Mouse (Mus musculus) midbrain, postnatal 0 days (tissue): ENCODE measurements around the gene Fntb. TPM values are rescaled to one million over a fixed set of nuclear protein-coding genes. Genes with fewer than 3 reads are reported as not detected.

Experiments used
- ATAC-seq: fragments of 200-750 bp; cut with Nextera tagmentation; 2 replicates; pipeline ENCODE4 v1.8.0; 2017; ENCODE audit warnings: moderate number of reproducible peaks, mild to moderate bottlenecking, moderate TSS enrichment, moderate library complexity; ENCODE audit not compliant: low FRiP score
- DNase-seq: peaks from one replicate; pipeline ENCODE4 v3.0.0-alpha.2; 2015; ENCODE audit warnings: low spot score
- H3K27ac ChIP-seq: fragments of 300-500 bp; sonication (generic); 2 replicates; pipeline ENCODE4 v1.5.1; 2014; ENCODE audit warnings: low read depth, mild to moderate bottlenecking, low read length, mixed read lengths
- H3K27me3 ChIP-seq: fragments of 300-500 bp; sonication (generic); 2 replicates; pipeline ENCODE4 v1.6.1; 2014; ENCODE audit warnings: low read length, control low read depth, mixed read lengths; ENCODE audit not compliant: insufficient read depth
- H3K36me3 ChIP-seq: fragments of 300-500 bp; sonication (generic); 2 replicates; pipeline ENCODE4 v1.6.1; 2014; ENCODE audit warnings: low read length, control low read depth, mixed read lengths; ENCODE audit not compliant: insufficient read depth
- H3K4me1 ChIP-seq: fragments of 300-500 bp; sonication (generic); 2 replicates; pipeline ENCODE4 v1.6.1; 2014; ENCODE audit warnings: mild to moderate bottlenecking, control low read depth, antibody characterized with exemption, low read length, mixed read lengths; ENCODE audit not compliant: insufficient read depth
- H3K4me2 ChIP-seq: fragments of 300-500 bp; sonication (generic); 2 replicates; pipeline ENCODE4 v1.6.1; 2014; ENCODE audit warnings: low read depth, mild to moderate bottlenecking, low read length, mixed read lengths; ENCODE audit not compliant: poor library complexity, severe bottlenecking
- H3K4me3 ChIP-seq: fragments of 300-500 bp; sonication (generic); 2 replicates; pipeline ENCODE4 v1.5.1; 2014; ENCODE audit warnings: low read depth, mild to moderate bottlenecking, low read length, moderate library complexity
- H3K9ac ChIP-seq: fragments of 300-500 bp; sonication (generic); replicated peaks from 2 replicates; pipeline ENCODE4 v1.6.1; 2014; ENCODE audit warnings: mild to moderate bottlenecking, low read length, moderate library complexity, mixed read lengths; ENCODE audit not compliant: poor library complexity, severe bottlenecking
- H3K9me3 ChIP-seq: fragments of 300-500 bp; sonication (generic); 2 replicates; pipeline ENCODE4 v1.6.1; 2016; ENCODE audit warnings: low read length, control low read depth
- CTCF ChIP-seq: IDR thresholded peaks from 2 replicates; pipeline ENCODE4 v1.5.1; 2016; ENCODE audit warnings: antibody characterized with exemption, mild to moderate bottlenecking
- WGBS: fragments of 180-500 bp; shearing (Covaris S2); extraction: QIAGEN DNeasy Blood & Tissue Kit; methylation state at CpG from one replicate; pipeline ENCODE4 v1.1.7; 2014; 5-methylcytosine and 5-hydroxymethylcytosine counted together
- polyA plus RNA-seq: library from polyadenylated mRNA; unstranded; fragments of >200 nt; fragmentation: Nextera tagmentation; extraction: Ambion mirVana; gene quantifications from 2 replicates; pipeline ENCODE4 v1.2.1, GENCODE M21; 2015
- total RNA-seq: library from RNA; depleted of rRNA; stranded (reverse); fragments of >200 nt; gene quantifications from 2 replicates; pipeline ENCODE4 v1.2.3, GENCODE M21; 2014

Fntb gene
- total and polyA plus RNA-seq, 2 experiments from 2014 or later = 34.3 to 36.6 TPM

DNA sequence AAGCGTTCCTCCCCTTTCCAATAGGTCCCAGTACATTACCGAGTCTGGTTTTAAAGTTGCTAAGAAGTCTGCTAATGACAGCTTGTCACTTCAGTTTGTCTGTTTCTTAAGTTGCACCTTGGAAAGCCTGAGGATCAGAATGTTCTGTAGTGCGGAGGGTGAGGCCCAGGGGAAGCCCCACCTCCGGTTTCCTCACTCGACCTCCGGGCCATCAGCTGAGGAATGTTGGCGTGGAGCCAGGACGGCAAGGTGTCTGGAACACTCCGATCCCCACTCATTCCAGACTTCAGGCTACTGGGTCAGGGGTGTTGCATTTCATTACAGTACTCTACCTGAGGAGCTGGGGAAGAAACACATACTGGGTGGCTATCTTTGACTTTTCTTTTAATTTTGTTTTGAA, 118.4 kb downstream of the Fntb start:
- no peak for DNase-seq
- Histone ChIP-seq H3K4me3 (no peak overlapping the region), H3K9me3 (no peaks in the 10 kb centered on the region), H3K9ac (no peak overlapping the region), H3K27me3 (no peaks in the 10 kb centered on the region), H3K36me3 (0 out of 2 replicates have a peak, but pooled peaks cover 5% of the 10 kb centered on the region), H3K4me1 (no peaks in the 10 kb centered on the region), H3K4me2 (no peak overlapping the region), H3K27ac (no peak overlapping the region)
- no peak for TF ChIP-seq CTCF
- ATAC-seq = no peak
- WGBS = 83% methylated on average over 9 of the region's 9 CpGs

DNA sequence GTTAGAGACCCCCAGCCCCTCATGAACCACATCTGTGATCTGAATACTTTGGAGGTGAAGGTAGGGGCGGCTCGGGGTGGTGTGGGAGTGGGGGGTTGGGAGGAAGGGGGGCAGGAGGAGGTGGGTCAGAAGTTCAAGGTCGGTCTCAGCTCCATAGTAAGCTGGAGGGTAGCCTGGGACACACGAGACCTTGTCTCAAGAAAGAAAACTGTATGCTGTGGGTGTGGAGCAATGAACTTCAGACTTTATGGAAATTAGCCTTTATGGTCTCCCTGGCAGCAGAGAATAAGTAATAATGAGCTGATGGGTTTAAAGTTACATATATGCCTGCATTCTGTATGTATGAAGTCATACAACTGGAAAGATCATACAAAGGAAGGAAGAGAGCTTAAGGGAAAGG, 119.7 kb downstream of the Fntb start:
- Histone ChIP-seq H3K27me3 (no peaks in the 10 kb centered on the region), H3K4me3 (no peak overlapping the region), H3K9ac (no peak overlapping the region), H3K4me1 (no peaks in the 10 kb centered on the region), H3K36me3 (peaks cover 10% of the 10 kb centered on the region; the same call in 1 of the 2 replicates), H3K27ac (no peak overlapping the region), H3K4me2 (no peak overlapping the region), H3K9me3 (no peaks in the 10 kb centered on the region)
- WGBS = 96% methylated on average over 4 of the region's 4 CpGs
- no peak for ATAC-seq
- no peak for TF ChIP-seq CTCF
- no peak for DNase-seq

DNA sequence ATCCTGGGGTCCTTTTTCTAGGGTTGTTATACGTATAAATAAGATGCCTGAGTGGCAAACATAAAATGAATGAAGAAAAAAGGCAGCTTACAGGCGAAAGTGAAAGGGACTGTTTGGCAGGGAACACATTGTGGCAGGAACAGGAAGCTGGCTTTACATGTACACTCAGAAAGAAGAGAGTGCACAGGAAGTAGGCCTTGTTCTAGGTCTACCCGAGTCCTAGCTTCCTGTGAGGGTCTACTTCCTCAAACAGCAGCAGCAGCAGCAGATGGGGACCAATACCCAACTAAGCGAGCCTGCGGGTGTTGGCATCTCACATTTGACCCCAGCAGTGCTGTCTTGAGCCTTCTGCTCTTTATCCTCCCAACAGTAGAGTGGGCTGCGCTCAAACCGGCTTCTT, 121.4 kb downstream of the Fntb start:
- Histone ChIP-seq H3K4me1 (no peaks in the 10 kb centered on the region), H3K36me3 (peaks cover 15% of the 10 kb centered on the region; the same call in 1 of the 2 replicates), H3K4me3 (no peak overlapping the region), H3K4me2 (no peak overlapping the region), H3K9me3 (no peaks in the 10 kb centered on the region), H3K27me3 (no peaks in the 10 kb centered on the region), H3K27ac (no peak overlapping the region), H3K9ac (no peak overlapping the region)
- no peak for TF ChIP-seq CTCF
- DNase-seq (no peak), ATAC-seq (no peak)
- WGBS = 87% methylated on average over 7 of the region's 7 CpGs

DNA sequence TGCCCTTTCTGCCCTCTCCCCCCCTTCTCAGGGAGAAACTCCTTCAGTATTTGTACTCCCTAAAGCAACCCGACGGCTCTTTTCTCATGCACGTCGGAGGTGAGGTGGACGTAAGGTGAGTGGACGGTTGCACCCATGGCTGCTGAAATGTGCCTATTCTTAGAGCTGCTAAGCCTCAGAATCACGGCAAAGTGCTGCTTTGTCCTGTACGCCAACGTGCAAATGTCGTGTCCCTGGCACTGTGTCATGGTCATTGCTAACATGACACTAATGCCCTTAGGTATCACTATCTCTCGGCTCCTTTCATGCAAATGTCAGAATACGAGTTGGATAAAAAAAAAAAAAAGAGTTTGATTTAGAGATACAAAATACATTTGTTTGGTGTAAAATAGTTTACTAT, 122.6 kb downstream of the Fntb start:
- Histone ChIP-seq H3K4me2 (no peak overlapping the region), H3K9me3 (no peaks in the 10 kb centered on the region), H3K27ac (no peak overlapping the region), H3K36me3 (peaks cover 15% of the 10 kb centered on the region; the same call in 1 of the 2 replicates), H3K27me3 (no peaks in the 10 kb centered on the region), H3K9ac (no peak overlapping the region), H3K4me1 (no peaks in the 10 kb centered on the region), H3K4me3 (no peak overlapping the region)
- DNase-seq = no peak
- ATAC-seq = no peak
- WGBS = 93% methylated on average over 12 of the region's 12 CpGs
- no peak for TF ChIP-seq CTCF

DNA sequence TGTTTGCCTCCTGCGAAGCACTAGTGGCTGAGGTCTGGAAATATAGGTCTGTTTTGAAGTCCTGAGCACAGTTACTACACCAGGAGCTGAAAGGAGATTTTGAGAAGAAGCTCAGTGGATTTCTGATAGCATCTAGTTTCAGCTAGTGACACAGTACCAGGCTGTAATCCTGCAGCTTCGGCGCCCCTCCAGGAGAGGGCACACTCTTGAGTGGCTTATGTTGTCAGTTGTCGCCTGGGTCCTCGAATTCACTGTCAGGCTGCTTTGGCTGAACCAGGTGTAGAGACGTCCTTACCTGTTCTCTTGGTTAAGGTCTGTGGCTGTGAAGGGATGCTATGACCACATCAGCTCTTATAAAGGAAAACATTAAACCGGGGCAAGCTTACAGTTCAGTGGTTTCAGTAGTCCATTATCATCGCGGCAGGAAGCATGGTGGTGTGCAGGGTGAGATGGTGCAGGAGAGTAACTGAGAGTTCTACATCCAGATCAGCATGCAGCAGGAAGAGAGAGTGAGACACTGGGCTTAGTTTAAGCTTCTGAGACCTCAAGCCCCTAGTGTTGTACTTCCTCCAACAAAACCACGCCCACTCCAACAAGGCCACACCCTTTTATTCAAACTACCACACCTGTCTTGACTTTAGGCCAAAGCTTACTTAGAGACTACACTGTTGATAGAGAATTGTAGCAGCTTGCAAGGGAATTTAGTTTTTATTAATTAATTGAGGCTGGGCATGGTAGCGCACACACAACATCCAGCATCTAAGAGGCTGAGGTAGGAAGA, 124.2 kb downstream of the Fntb start:
- Histone ChIP-seq H3K4me2 (no peak overlapping the region), H3K4me1 (no peaks in the 10 kb centered on the region), H3K36me3 (peaks cover 19% of the 10 kb centered on the region; the same call in 1 of the 2 replicates), H3K4me3 (no peak overlapping the region), H3K9me3 (no peaks in the 10 kb centered on the region), H3K27ac (no peak overlapping the region), H3K9ac (no peak overlapping the region), H3K27me3 (no peaks in the 10 kb centered on the region)
- DNase-seq (no peak), ATAC-seq (no peak)
- WGBS = 92% methylated on average over 11 of the region's 11 CpGs
- no peak for TF ChIP-seq CTCF

DNA sequence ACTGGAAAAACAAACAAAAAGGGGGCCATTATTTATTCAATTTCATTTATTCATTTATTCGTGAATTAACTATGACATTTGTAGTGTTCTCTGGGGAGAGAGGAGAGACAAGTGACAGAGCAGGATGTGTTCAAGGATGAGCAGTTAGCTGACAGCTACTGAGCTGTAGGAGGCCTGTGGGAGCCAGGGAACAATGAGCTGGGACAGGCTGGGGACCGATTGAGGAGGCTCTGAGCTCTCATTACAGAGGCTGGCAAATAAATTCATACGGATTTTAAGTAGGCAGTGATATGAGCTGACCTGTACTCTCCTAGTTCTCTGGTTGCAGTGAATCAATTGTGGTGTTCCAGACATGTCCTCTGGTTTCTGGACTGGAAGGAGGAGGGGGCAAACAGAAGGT, 125.8 kb downstream of the Fntb start:
- Histone ChIP-seq H3K9me3 (no peaks in the 10 kb centered on the region), H3K9ac (no peak overlapping the region), H3K4me3 (no peak overlapping the region), H3K27ac (no peak overlapping the region), H3K27me3 (no peaks in the 10 kb centered on the region), H3K36me3 (peaks cover 19% of the 10 kb centered on the region; the same call in 1 of the 2 replicates), H3K4me2 (no peak overlapping the region), H3K4me1 (no peaks in the 10 kb centered on the region)
- ATAC-seq = no peak
- no peak for DNase-seq
- WGBS = 44% methylated on average over 3 of the region's 3 CpGs
- TF ChIP-seq CTCF = no peak
